Mouse (Mus musculus): ENCODE measurements at regions not wholly inside any gene's neighbourhood (a gene's known extent, or its start where the extent isn't known, plus 50 kb on each side); places are given as distances from the start of the nearest gene placed in this dataset.

GRCm38 (mm10) chr8:103955568-103956260, 145.7 kb upstream of the Cdh5 start:
- no peaks in the 10 kb centered on the region for H3K27me3 ChIP-seq (ENCODE audit: control insufficient read depth, insufficient read depth, low read length)
- no peak overlapping the region for H3K4me3 ChIP-seq
- no peaks in the 10 kb centered on the region for H3K79me2 ChIP-seq (replicated peaks; ENCODE audit: control insufficient read depth, insufficient read depth, low read length)
- H3K9ac ChIP-seq (ENCODE audit: low read depth, low read length): no peak overlapping the region
- TF ChIP-seq EP300 (IDR thresholded peaks at IDR 0.05; ENCODE audit: insufficient read depth, low read depth, low read length) (no peak), CTCF (IDR thresholded peaks at IDR 0.05) (no peak), POLR2A (IDR thresholded peaks at IDR 0.05; ENCODE audit: insufficient read depth, low read depth, low read length) (no peak)
- intact Hi-C loops (cut with DNase I): no loop called here
- H3K27ac ChIP-seq: no peak overlapping the region
- 71% methylated on average over 4 of the region's 4 CpGs for WGBS
- no peaks in the 10 kb centered on the region for H3K36me3 ChIP-seq (ENCODE audit: control insufficient read depth, insufficient read depth, low read length)
- DNase-seq: no peak
- no peaks in the 10 kb centered on the region for H3K4me1 ChIP-seq (ENCODE audit: control insufficient read depth, insufficient read depth, low read length)

- no peak for TF ChIP-seq EP300 (IDR thresholded peaks at IDR 0.05; ENCODE audit: insufficient read depth, low read depth, low read length)
- no peak for TF ChIP-seq POLR2A (IDR thresholded peaks at IDR 0.05; ENCODE audit: insufficient read depth, low read depth, low read length)
- no peak for TF ChIP-seq CTCF (IDR thresholded peaks at IDR 0.05)
- Histone ChIP-seq H3K4me3 (no peak overlapping the region), H3K27me3 (ENCODE audit: control insufficient read depth, insufficient read depth, low read length) (no peaks in the 10 kb centered on the region), H3K27ac (no peak overlapping the region), H3K9ac (ENCODE audit: low read depth, low read length) (no peak overlapping the region), H3K79me2 (replicated peaks; ENCODE audit: control insufficient read depth, insufficient read depth, low read length) (no peaks in the 10 kb centered on the region), H3K4me1 (ENCODE audit: control insufficient read depth, insufficient read depth, low read length) (peaks cover 2% of the 10 kb centered on the region; the same call in 1 of the 2 replicates), H3K36me3 (ENCODE audit: control insufficient read depth, insufficient read depth, low read length) (no peaks in the 10 kb centered on the region)
- WGBS: 29% methylated on average over 7 of the region's 7 CpGs
- DNase-seq: no peak
- intact Hi-C loops (cut with DNase I): no loop called here
Observed at GRCm38 (mm10) chr8:103964293-103964918, 137.0 kb upstream of the Cdh5 start.

- no peak overlapping the region for H3K9ac ChIP-seq (ENCODE audit: low read depth, low read length)
- WGBS: 77% methylated on average over 5 of the region's 5 CpGs
- no peak for TF ChIP-seq POLR2A (IDR thresholded peaks at IDR 0.05; ENCODE audit: insufficient read depth, low read depth, low read length)
- no peak for TF ChIP-seq CTCF (IDR thresholded peaks at IDR 0.05)
- TF ChIP-seq EP300 (IDR thresholded peaks at IDR 0.05; ENCODE audit: insufficient read depth, low read depth, low read length): no peak
- H3K36me3 ChIP-seq (ENCODE audit: control insufficient read depth, insufficient read depth, low read length): no peaks in the 10 kb centered on the region
- DNase-seq: no peak
- no peaks in the 10 kb centered on the region for H3K79me2 ChIP-seq (replicated peaks; ENCODE audit: control insufficient read depth, insufficient read depth, low read length)
- no peaks in the 10 kb centered on the region for H3K27me3 ChIP-seq (ENCODE audit: control insufficient read depth, insufficient read depth, low read length)
- H3K4me1 ChIP-seq (ENCODE audit: control insufficient read depth, insufficient read depth, low read length): peaks cover 2% of the 10 kb centered on the region; the same call in 1 of the 2 replicates
- no peak overlapping the region for H3K27ac ChIP-seq
- no peak overlapping the region for H3K4me3 ChIP-seq
- intact Hi-C loops (cut with DNase I): no loop called here
Observed at GRCm38 (mm10) chr8:103969929-103970328, 131.5 kb upstream of the Cdh5 start.

- Histone ChIP-seq H3K27me3 (ENCODE audit: control insufficient read depth, insufficient read depth, low read length) (no peaks in the 10 kb centered on the region), H3K79me2 (replicated peaks; ENCODE audit: control insufficient read depth, insufficient read depth, low read length) (no peaks in the 10 kb centered on the region), H3K36me3 (ENCODE audit: control insufficient read depth, insufficient read depth, low read length) (no peaks in the 10 kb centered on the region), H3K27ac (no peak overlapping the region), H3K9ac (ENCODE audit: low read depth, low read length) (no peak overlapping the region), H3K4me1 (ENCODE audit: control insufficient read depth, insufficient read depth, low read length) (no peaks in the 10 kb centered on the region), H3K4me3 (no peak overlapping the region)
- DNase-seq: no peak
- intact Hi-C loops (cut with DNase I): no loop called here
- TF ChIP-seq CTCF (IDR thresholded peaks at IDR 0.05) (no peak), POLR2A (IDR thresholded peaks at IDR 0.05; ENCODE audit: insufficient read depth, low read depth, low read length) (no peak), EP300 (IDR thresholded peaks at IDR 0.05; ENCODE audit: insufficient read depth, low read depth, low read length) (no peak)
- 89% methylated on average over 3 of the region's 3 CpGs for WGBS
Observed at GRCm38 (mm10) chr8:103970511-103970910, 130.9 kb upstream of the Cdh5 start.

- intact Hi-C loops (cut with DNase I): no loop called here
Observed at GRCm38 (mm10) chr8:103970966-103971365, 130.5 kb upstream of the Cdh5 start.

GRCm38 (mm10) chr8:103976488-103976887, 124.9 kb upstream of the Cdh5 start:
- intact Hi-C loops (cut with DNase I): no loop called here
- 77% methylated on average over 6 of the region's 6 CpGs for WGBS
- Histone ChIP-seq H3K27me3 (ENCODE audit: control insufficient read depth, insufficient read depth, low read length) (no peaks in the 10 kb centered on the region), H3K4me1 (ENCODE audit: control insufficient read depth, insufficient read depth, low read length) (no peaks in the 10 kb centered on the region), H3K4me3 (no peak overlapping the region), H3K79me2 (replicated peaks; ENCODE audit: control insufficient read depth, insufficient read depth, low read length) (no peaks in the 10 kb centered on the region), H3K36me3 (ENCODE audit: control insufficient read depth, insufficient read depth, low read length) (no peaks in the 10 kb centered on the region), H3K9ac (ENCODE audit: low read depth, low read length) (no peak overlapping the region), H3K27ac (no peak overlapping the region)
- no peak for DNase-seq
- TF ChIP-seq EP300 (IDR thresholded peaks at IDR 0.05; ENCODE audit: insufficient read depth, low read depth, low read length) (no peak), CTCF (IDR thresholded peaks at IDR 0.05) (no peak), POLR2A (IDR thresholded peaks at IDR 0.05; ENCODE audit: insufficient read depth, low read depth, low read length) (no peak)

More at GRCm38 (mm10) chr8:103970966-103971365, 130.5 kb upstream of the Cdh5 start:
- DNase-seq: no peak
- Histone ChIP-seq H3K9ac (ENCODE audit: low read depth, low read length) (no peak overlapping the region), H3K36me3 (ENCODE audit: control insufficient read depth, insufficient read depth, low read length) (no peaks in the 10 kb centered on the region), H3K27ac (no peak overlapping the region), H3K4me1 (ENCODE audit: control insufficient read depth, insufficient read depth, low read length) (no peaks in the 10 kb centered on the region), H3K4me3 (no peak overlapping the region), H3K79me2 (replicated peaks; ENCODE audit: control insufficient read depth, insufficient read depth, low read length) (no peaks in the 10 kb centered on the region), H3K27me3 (ENCODE audit: control insufficient read depth, insufficient read depth, low read length) (no peaks in the 10 kb centered on the region)
- 79% methylated on average over 4 of the region's 4 CpGs for WGBS
- TF ChIP-seq POLR2A (IDR thresholded peaks at IDR 0.05; ENCODE audit: insufficient read depth, low read depth, low read length) (no peak), EP300 (IDR thresholded peaks at IDR 0.05; ENCODE audit: insufficient read depth, low read depth, low read length) (no peak), CTCF (IDR thresholded peaks at IDR 0.05) (no peak)

Measured in heart, adult 2 months (tissue).